ENCODE assay signal across 26 mouse cellular contexts in the genomic region with DNA sequence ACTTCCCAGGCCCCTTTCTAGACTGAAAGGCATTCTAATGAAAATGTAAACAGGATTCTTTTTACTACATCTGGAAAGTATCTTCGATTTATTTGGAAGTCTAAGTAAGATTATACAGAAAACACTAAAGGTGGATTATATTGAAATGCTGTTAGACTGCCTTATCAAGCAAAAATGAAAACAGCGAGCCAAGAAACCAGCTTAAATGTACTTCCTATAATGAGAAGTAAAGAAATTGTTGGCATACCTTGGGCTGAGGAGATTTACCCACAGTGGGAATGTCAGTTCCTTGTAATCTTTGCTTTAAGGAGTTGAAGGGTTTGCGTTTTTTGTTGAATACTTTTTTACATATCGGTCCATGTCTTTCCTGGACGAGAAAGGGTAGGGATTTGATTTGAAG. TPM values are rescaled to one million over a fixed set of nuclear protein-coding genes. Genes with fewer than 3 reads are reported as not detected.
DNase-seq lines count a peak whose midpoint lies in the region; ATAC-seq and TF ChIP-seq lines count a peak whose summit lies in the region.
"Had no signal": no experiment of that assay in that cellular context is flagged by ENCODE, and none has a peak within 500 bp of the region (broad histone marks: within the 10 kb centered on the region; RNA-seq: fewer than 3 reads in every experiment).

No protein-coding gene starts in this region.

- DNase-seq in heart, adult 2 months: no peak
- DNase-seq in lung, postnatal 10 days: no peak
- DNase-seq in limb, embryonic 14.5 days (ENCODE audit: low spot score): peak; percentile 57
- DNase-seq in midbrain, postnatal 0 days (ENCODE audit: low spot score): no peak
- DNase-seq in hindbrain, embryonic 11.5 days (ENCODE audit: low spot score): no peak
- DNase-seq: adrenal gland, postnatal 14 days; B cell, adult 2 months; cerebellum, adult 18-20 months; gastrocnemius, postnatal 36 days; layer of hippocampus, postnatal 36 days; lung, postnatal 14 days; spleen, adult 18-20 months had no signal

- TF ChIP-seq POLR2A in heart, adult 2 months (IDR thresholded peaks at IDR 0.05; ENCODE audit: insufficient read depth, low read depth, low read length): no peak
- no peak for TF ChIP-seq POLR2A in limb, embryonic 14.5 days (IDR thresholded peaks at IDR 0.05; ENCODE audit: borderline replicate concordance, extremely low read depth, insufficient read depth, insufficient read length)

- TF ChIP-seq EP300 in heart, adult 2 months (IDR thresholded peaks at IDR 0.05; ENCODE audit: insufficient read depth, low read depth, low read length): no peak

- H3K79me2 ChIP-seq in heart, adult 2 months (replicated peaks; ENCODE audit: control insufficient read depth, insufficient read depth, low read length): no peaks in the 10 kb centered on the region

- H3K9ac ChIP-seq in heart, embryonic 13.5 days: no peak overlapping the region
- no peak overlapping the region for H3K9ac ChIP-seq in heart, adult 2 months (ENCODE audit: low read depth, low read length)
- H3K9ac ChIP-seq in lung, embryonic 16.5 days (ENCODE audit: low read length): no peak overlapping the region
- no peak overlapping the region for H3K9ac ChIP-seq in limb, embryonic 14.5 days (ENCODE audit: low read depth, low read length, severe bottlenecking)
- no peak overlapping the region for H3K9ac ChIP-seq in midbrain, postnatal 0 days (replicated peaks; ENCODE audit: low read length, poor library complexity, severe bottlenecking)
- H3K9ac ChIP-seq in hindbrain, embryonic 11.5 days (ENCODE audit: low read depth, low read length): no peak overlapping the region
- H3K9ac ChIP-seq: forebrain, embryonic 13.5 days; liver, embryonic 12.5 days had no signal

- no peak for TF ChIP-seq CTCF in heart, adult 2 months (IDR thresholded peaks at IDR 0.05)
- TF ChIP-seq CTCF in midbrain, postnatal 0 days (IDR thresholded peaks at IDR 0.05): no peak

- intact Hi-C loops in heart, adult 2 months (cut with DNase I): no loop called here

- peaks cover 42% of the 10 kb centered on the region for H3K4me1 ChIP-seq in heart, embryonic 13.5 days
- no peaks in the 10 kb centered on the region for H3K4me1 ChIP-seq in heart, adult 2 months (ENCODE audit: control insufficient read depth, insufficient read depth, low read length)
- peaks cover 23% of the 10 kb centered on the region for H3K4me1 ChIP-seq in lung, embryonic 16.5 days (replicated peaks; ENCODE audit: control insufficient read depth, insufficient read depth, low read length)
- peaks cover 34% of the 10 kb centered on the region for H3K4me1 ChIP-seq in limb, embryonic 14.5 days (ENCODE audit: control insufficient read depth, insufficient read depth, low read length)
- 0 out of 2 replicates have a peak, but pooled peaks cover 2% of the 10 kb centered on the region for H3K4me1 ChIP-seq in midbrain, postnatal 0 days (ENCODE audit: insufficient read depth, low read length)
- no peaks in the 10 kb centered on the region for H3K4me1 ChIP-seq in hindbrain, embryonic 11.5 days (replicated peaks; ENCODE audit: control insufficient read depth, insufficient read depth, low read length)

- H3K27ac ChIP-seq in heart, embryonic 13.5 days (replicated peaks): peak overlapping the region; percentile 77
- no peak overlapping the region for H3K27ac ChIP-seq in heart, adult 2 months
- H3K27ac ChIP-seq in lung, embryonic 16.5 days (ENCODE audit: low read length): peak overlapping the region; percentile 7; the same call in 1 of the 2 replicates
- 0 out of 2 replicates have a peak overlapping the region, but pooled peaks have one; percentile 5 for H3K27ac ChIP-seq in limb, embryonic 14.5 days (replicated peaks; ENCODE audit: low read depth, low read length)
- no peak overlapping the region for H3K27ac ChIP-seq in midbrain, postnatal 0 days (ENCODE audit: low read depth, low read length)
- no peak overlapping the region for H3K27ac ChIP-seq in hindbrain, embryonic 11.5 days (ENCODE audit: low read depth, low read length)
- H3K27ac ChIP-seq: forebrain, embryonic 13.5 days; kidney, postnatal 0 days; liver, embryonic 12.5 days had no signal

- no peak overlapping the region for H3K4me3 ChIP-seq in heart, embryonic 13.5 days
- H3K4me3 ChIP-seq in heart, adult 2 months: no peak overlapping the region
- H3K4me3 ChIP-seq in lung, embryonic 16.5 days (ENCODE audit: low read length): no peak overlapping the region
- H3K4me3 ChIP-seq in limb, embryonic 14.5 days (replicated peaks; ENCODE audit: low read length): no peak overlapping the region
- H3K4me3 ChIP-seq in midbrain, postnatal 0 days (ENCODE audit: low read depth, low read length): no peak overlapping the region
- H3K4me3 ChIP-seq in hindbrain, embryonic 11.5 days (ENCODE audit: low read depth, low read length): no peak overlapping the region
- H3K4me3 ChIP-seq: forebrain, embryonic 13.5 days; liver, embryonic 12.5 days had no signal

- no peaks in the 10 kb centered on the region for H3K27me3 ChIP-seq in heart, embryonic 13.5 days (replicated peaks)
- no peaks in the 10 kb centered on the region for H3K27me3 ChIP-seq in heart, adult 2 months (ENCODE audit: control insufficient read depth, insufficient read depth, low read length)
- no peaks in the 10 kb centered on the region for H3K27me3 ChIP-seq in lung, embryonic 16.5 days (ENCODE audit: control insufficient read depth, insufficient read depth, low read depth, low read length)
- H3K27me3 ChIP-seq in limb, embryonic 14.5 days (ENCODE audit: control insufficient read depth, insufficient read depth, low read length): no peaks in the 10 kb centered on the region
- H3K27me3 ChIP-seq in midbrain, postnatal 0 days (ENCODE audit: insufficient read depth, low read length): no peaks in the 10 kb centered on the region
- H3K27me3 ChIP-seq in hindbrain, embryonic 11.5 days (ENCODE audit: control insufficient read depth, insufficient read depth, low read length): no peaks in the 10 kb centered on the region
- H3K27me3 ChIP-seq: forebrain, embryonic 13.5 days; liver, embryonic 12.5 days had no signal

- H3K9me3 ChIP-seq in heart, embryonic 13.5 days: peaks cover 5% of the 10 kb centered on the region; the same call in 1 of the 2 replicates
- peaks cover 3% of the 10 kb centered on the region; the same call in 1 of the 2 replicates for H3K9me3 ChIP-seq in lung, embryonic 16.5 days (ENCODE audit: control insufficient read depth, low read length)
- H3K9me3 ChIP-seq in limb, embryonic 14.5 days (ENCODE audit: control insufficient read depth, low read length): no peaks in the 10 kb centered on the region
- H3K9me3 ChIP-seq in midbrain, postnatal 0 days (ENCODE audit: low read length): no peaks in the 10 kb centered on the region
- H3K9me3 ChIP-seq in hindbrain, embryonic 11.5 days (ENCODE audit: control insufficient read depth, low read length): no peaks in the 10 kb centered on the region

- WGBS in heart, embryonic 13.5 days: 48% methylated on average over 5 of the region's 5 CpGs
- 65% methylated on average over 5 of the region's 5 CpGs for WGBS in heart, adult 2 months
- WGBS in lung, embryonic 16.5 days: 52% methylated on average over 5 of the region's 5 CpGs
- WGBS in limb, embryonic 14.5 days: 66% methylated on average over 5 of the region's 5 CpGs
- 83% methylated on average over 5 of the region's 5 CpGs for WGBS in midbrain, postnatal 0 days
- 84% methylated on average over 5 of the region's 5 CpGs for WGBS in hindbrain, embryonic 11.5 days

- H3K36me3 ChIP-seq in heart, embryonic 13.5 days: no peaks in the 10 kb centered on the region
- H3K36me3 ChIP-seq in heart, adult 2 months (ENCODE audit: control insufficient read depth, insufficient read depth, low read length): no peaks in the 10 kb centered on the region
- no peaks in the 10 kb centered on the region for H3K36me3 ChIP-seq in lung, embryonic 16.5 days (ENCODE audit: control insufficient read depth, insufficient read depth, low read length)
- no peaks in the 10 kb centered on the region for H3K36me3 ChIP-seq in limb, embryonic 14.5 days (ENCODE audit: control insufficient read depth, insufficient read depth, low read length)
- H3K36me3 ChIP-seq in midbrain, postnatal 0 days (ENCODE audit: insufficient read depth, low read length): no peaks in the 10 kb centered on the region
- H3K36me3 ChIP-seq in hindbrain, embryonic 11.5 days (ENCODE audit: control insufficient read depth, insufficient read depth, low read length): no peaks in the 10 kb centered on the region
- H3K36me3 ChIP-seq: liver, embryonic 12.5 days had no signal

- ATAC-seq in heart, embryonic 13.5 days (ENCODE audit: extremely low read depth, insufficient number of reproducible peaks, low FRiP score, low TSS enrichment): no peak
- ATAC-seq in lung, embryonic 16.5 days (ENCODE audit: low read depth): no peak
- no peak for ATAC-seq in limb, embryonic 14.5 days (ENCODE audit: low FRiP score, low read depth)
- ATAC-seq in midbrain, postnatal 0 days (ENCODE audit: low FRiP score): no peak
- ATAC-seq in hindbrain, embryonic 11.5 days (ENCODE audit: low FRiP score): no peak
- ATAC-seq: activated CD4-positive, CD25-positive, alpha-beta regulatory T cell, adult 4 months; forebrain, embryonic 13.5 days; liver, embryonic 12.5 days; midbrain, embryonic 16.5 days; Patski had no signal

- no peak overlapping the region for H3K4me2 ChIP-seq in heart, embryonic 13.5 days
- H3K4me2 ChIP-seq in lung, embryonic 16.5 days (ENCODE audit: low read depth, low read length): no peak overlapping the region
- no peak overlapping the region for H3K4me2 ChIP-seq in limb, embryonic 14.5 days (replicated peaks; ENCODE audit: low read depth, low read length, severe bottlenecking)
- H3K4me2 ChIP-seq in midbrain, postnatal 0 days (ENCODE audit: low read depth, low read length, poor library complexity, severe bottlenecking): no peak overlapping the region
- no peak overlapping the region for H3K4me2 ChIP-seq in hindbrain, embryonic 11.5 days (replicated peaks; ENCODE audit: low read depth, low read length)
- H3K4me2 ChIP-seq: forebrain, embryonic 13.5 days; liver, embryonic 12.5 days had no signal

RNA-seq across cellular contexts. Expression of a gene that starts 9.4 kb away (rescaled TPM):
- not detected in 2 replicates for polyA plus RNA-seq in heart, embryonic 13.5 days (2015; fragmentation: Nextera tagmentation; extraction: Ambion mirVana)
- not detected for total RNA-seq in heart, adult 2 months (2021)
- polyA plus RNA-seq in heart, adult 2 months (2012; rRNA removed): not detected in 2 replicates
- polyA plus RNA-seq in lung, embryonic 16.5 days (2015; fragmentation: Nextera tagmentation; extraction: Ambion mirVana): not detected in 2 replicates
- polyA plus RNA-seq in limb, embryonic 14.5 days (2012; rRNA removed): 0.14 TPM in 1 of 2 replicates, not detected in the other
- not detected in 2 replicates for polyA plus RNA-seq in limb, embryonic 14.5 days (2014; fragmentation: Nextera tagmentation; extraction: Ambion mirVana)
- total RNA-seq in midbrain, postnatal 0 days (2014; rRNA removed): not detected in 2 replicates
- polyA plus RNA-seq in midbrain, postnatal 0 days (2015; fragmentation: Nextera tagmentation; extraction: Ambion mirVana): not detected in 2 replicates
- polyA plus RNA-seq in hindbrain, embryonic 11.5 days (2014; fragmentation: Nextera tagmentation; extraction: Ambion mirVana): not detected in 2 replicates
- total RNA-seq: adrenal gland, postnatal 14 days; gastrocnemius, postnatal 36 days; hematopoietic stem cell, adult 5-6 weeks; layer of hippocampus, adult 18-20 months; layer of hippocampus, postnatal 36 days; left cerebral cortex, postnatal 25 days; megakaryocyte-erythroid progenitor cell, adult 5-6 weeks had no signal
- polyA plus RNA-seq: activated CD4-positive, CD25-positive, alpha-beta regulatory T cell, adult 4 months; forebrain, embryonic 13.5 days; kidney, postnatal 0 days; liver, embryonic 12.5 days; midbrain, embryonic 16.5 days; neural tube, embryonic 11.5 days; Patski; urinary bladder, adult 2 months had no signal

RNA-seq across cellular contexts. Expression of a gene that starts 24.5 kb away (rescaled TPM):
- 47.9 and 52.1 TPM in 2 replicates for polyA plus RNA-seq in heart, embryonic 13.5 days (2015; fragmentation: Nextera tagmentation; extraction: Ambion mirVana)
- total RNA-seq in heart, adult 2 months (2021): 10 to 100 TPM; 22.8 to 22.9 TPM
- 11.5 and 16.8 TPM in 2 replicates for polyA plus RNA-seq in heart, adult 2 months (2012; rRNA removed)
- 54.9 and 63.4 TPM in 2 replicates for polyA plus RNA-seq in lung, embryonic 16.5 days (2015; fragmentation: Nextera tagmentation; extraction: Ambion mirVana)
- polyA plus RNA-seq in limb, embryonic 14.5 days (2012; rRNA removed): 50.7 and 66.4 TPM in 2 replicates
- 69.0 and 72.8 TPM in 2 replicates for polyA plus RNA-seq in limb, embryonic 14.5 days (2014; fragmentation: Nextera tagmentation; extraction: Ambion mirVana)
- 13.3 and 15.6 TPM in 2 replicates for total RNA-seq in midbrain, postnatal 0 days (2014; rRNA removed)
- 23.5 and 24.5 TPM in 2 replicates for polyA plus RNA-seq in midbrain, postnatal 0 days (2015; fragmentation: Nextera tagmentation; extraction: Ambion mirVana)
- polyA plus RNA-seq in hindbrain, embryonic 11.5 days (2014; fragmentation: Nextera tagmentation; extraction: Ambion mirVana): 76.2 and 78.6 TPM in 2 replicates

Comparison
In these comparisons a context has a peak if more than half of its experiments do, and no peak if none do; other contexts are left out.
1. H3K27ac ChIP-seq: peak in heart, embryonic 13.5 days (single experiment), lung, embryonic 16.5 days (single experiment) and limb, embryonic 14.5 days (single experiment); none in heart, adult 2 months (single experiment), midbrain, postnatal 0 days (single experiment) and hindbrain, embryonic 11.5 days (single experiment).